Mouse (Mus musculus): ENCODE measurements around the gene Plekhg2. TPM values are rescaled to one million over a fixed set of nuclear protein-coding genes. Genes with fewer than 3 reads are reported as not detected.
A peak's percentile ranks its signal among the peaks of the same experiment; 100 is the strongest.

The Plekhg2 gene
- total and polyA plus RNA-seq, 3 experiments, result 10.4 to 16.3 (median 14.3) TPM

DNA sequence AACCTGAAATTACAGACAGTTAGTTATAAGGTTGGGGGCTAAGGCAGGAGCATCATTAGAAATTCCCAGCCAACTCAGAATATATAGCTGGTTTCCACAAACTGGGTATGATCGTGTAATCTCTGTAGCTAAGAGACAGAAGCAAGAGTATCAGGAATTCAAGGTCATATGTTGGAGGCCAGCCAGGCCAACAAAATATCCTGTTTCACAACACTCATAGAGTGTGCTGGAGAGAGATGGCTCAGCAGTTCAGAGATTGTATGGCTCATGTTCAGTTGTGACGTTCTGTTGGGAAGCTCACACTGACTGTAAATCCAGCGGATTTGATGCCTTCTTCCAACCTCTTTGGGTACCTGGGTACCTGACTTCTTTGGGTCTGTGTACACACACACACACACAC is 24.7 kb downstream of the Plekhg2 start:
- DNase-seq, result no peak
- Histone ChIP-seq H3K79me2 (replicated peaks; ENCODE audit: control insufficient read depth, insufficient read depth, low read length) (0 out of 2 replicates have a peak, but pooled peaks cover 3% of the 10 kb centered on the region), H3K9ac (ENCODE audit: low read depth, low read length) (no peak overlapping the region; the same call in 1 of the 2 replicates), H3K36me3 (ENCODE audit: control insufficient read depth, insufficient read depth, low read length) (peaks cover 5% of the 10 kb centered on the region; the same call in 1 of the 2 replicates), H3K4me1 (ENCODE audit: control insufficient read depth, insufficient read depth, low read length) (peaks cover 6% of the 10 kb centered on the region), H3K27ac (no peak overlapping the region), H3K4me3 (no peak overlapping the region), H3K27me3 (ENCODE audit: control insufficient read depth, insufficient read depth, low read length) (no peaks in the 10 kb centered on the region)
- WGBS, result 29% methylated on average over 3 of the region's 3 CpGs
- TF ChIP-seq EP300 (IDR thresholded peaks at IDR 0.05; ENCODE audit: insufficient read depth, low read depth, low read length) (no peak), POLR2A (IDR thresholded peaks at IDR 0.05; ENCODE audit: insufficient read depth, low read depth, low read length) (no peak), CTCF (IDR thresholded peaks at IDR 0.05) (no peak)
- intact Hi-C loops (cut with DNase I), result no loop called here

GRCm38 (mm10) chr7:28344637-28345036 is 27.8 kb downstream of the Plekhg2 start:
- Histone ChIP-seq H3K36me3 (ENCODE audit: control insufficient read depth, insufficient read depth, low read length) (no peaks in the 10 kb centered on the region), H3K9ac (ENCODE audit: low read depth, low read length) (no peak overlapping the region; the same call in 1 of the 2 replicates), H3K4me3 (no peak overlapping the region), H3K4me1 (ENCODE audit: control insufficient read depth, insufficient read depth, low read length) (peaks cover 1% of the 10 kb centered on the region; the same call in 1 of the 2 replicates), H3K79me2 (replicated peaks; ENCODE audit: control insufficient read depth, insufficient read depth, low read length) (no peaks in the 10 kb centered on the region), H3K27me3 (ENCODE audit: control insufficient read depth, insufficient read depth, low read length) (no peaks in the 10 kb centered on the region), H3K27ac (no peak overlapping the region)
- TF ChIP-seq EP300 (IDR thresholded peaks at IDR 0.05; ENCODE audit: insufficient read depth, low read depth, low read length) (peak; percentile 18; the same call in 1 of the 2 replicates), CTCF (IDR thresholded peaks at IDR 0.05) (peak; percentile 85), POLR2A (IDR thresholded peaks at IDR 0.05; ENCODE audit: insufficient read depth, low read depth, low read length) (no peak)
- intact Hi-C loops (cut with DNase I), result loop anchor here (5.0 kb wide), 1 partner anchor 67 kb away; the partner anchor contains the start of gene Eid2b
- WGBS, result under 1% methylated on average over 4 of the region's 4 CpGs
- peak in 1 of 2 experiments; percentile 69 for DNase-seq

GRCm38 (mm10) chr7:28341381-28341780 is 31.0 kb downstream of the Plekhg2 start:
- peaks cover 3% of the 10 kb centered on the region; the same call in 1 of the 2 replicates for H3K4me1 ChIP-seq (ENCODE audit: control insufficient read depth, insufficient read depth, low read length)
- TF ChIP-seq EP300 (IDR thresholded peaks at IDR 0.05; ENCODE audit: insufficient read depth, low read depth, low read length) (no peak), POLR2A (IDR thresholded peaks at IDR 0.05; ENCODE audit: insufficient read depth, low read depth, low read length) (no peak), CTCF (IDR thresholded peaks at IDR 0.05) (no peak)
- no peak overlapping the region for H3K4me3 ChIP-seq
- H3K27ac ChIP-seq, result no peak overlapping the region
- WGBS, result 32% methylated on average over 7 of the region's 7 CpGs
- intact Hi-C loops (cut with DNase I), result loop anchor here (5.0 kb wide), 1 partner anchor 64 kb away; the partner anchor contains the start of gene Eid2b
- H3K9ac ChIP-seq (ENCODE audit: low read depth, low read length), result no peak overlapping the region
- no peaks in the 10 kb centered on the region for H3K27me3 ChIP-seq (ENCODE audit: control insufficient read depth, insufficient read depth, low read length)
- peaks cover 6% of the 10 kb centered on the region for H3K79me2 ChIP-seq (replicated peaks; ENCODE audit: control insufficient read depth, insufficient read depth, low read length)
- no peak for DNase-seq
- peaks cover 5% of the 10 kb centered on the region; the same call in 1 of the 2 replicates for H3K36me3 ChIP-seq (ENCODE audit: control insufficient read depth, insufficient read depth, low read length)

GRCm38 (mm10) chr7:28339213-28339917 is 33.0 kb downstream of the Plekhg2 start:
- H3K4me1 ChIP-seq (ENCODE audit: control insufficient read depth, insufficient read depth, low read length), result peaks cover 6% of the 10 kb centered on the region
- no peak overlapping the region for H3K9ac ChIP-seq (ENCODE audit: low read depth, low read length)
- H3K79me2 ChIP-seq (replicated peaks; ENCODE audit: control insufficient read depth, insufficient read depth, low read length), result peaks cover 8% of the 10 kb centered on the region
- DNase-seq, result peak; percentile 67 to 75
- peak; percentile 64 for TF ChIP-seq CTCF (IDR thresholded peaks at IDR 0.05)
- no peak for TF ChIP-seq POLR2A (IDR thresholded peaks at IDR 0.05; ENCODE audit: insufficient read depth, low read depth, low read length)
- peak overlapping the region; percentile 90 for H3K27ac ChIP-seq
- intact Hi-C loops (cut with DNase I), result no loop called here
- H3K4me3 ChIP-seq, result peak overlapping the region; percentile 96
- peaks cover 5% of the 10 kb centered on the region; the same call in 1 of the 2 replicates for H3K36me3 ChIP-seq (ENCODE audit: control insufficient read depth, insufficient read depth, low read length)
- WGBS, result 56% methylated on average over 19 of the region's 19 CpGs
- no peaks in the 10 kb centered on the region for H3K27me3 ChIP-seq (ENCODE audit: control insufficient read depth, insufficient read depth, low read length)

GRCm38 (mm10) chr7:28338108-28338998 is 34.0 kb downstream of the Plekhg2 start, which contains the start of gene Supt5:
Gene Supt5 (minus strand): TSS chr7:28338746.
- intact Hi-C loops (cut with DNase I), result loop anchor here (1.0 kb wide), 2 partner anchors 12 to 26 kb away; partner anchors contain the start of genes Rps16 and Timm50

More at GRCm38 (mm10) chr7:28338108-28338998, 34.0 kb downstream of the Plekhg2 start, which contains the start of gene Supt5:
- Histone ChIP-seq H3K4me1 (ENCODE audit: control insufficient read depth, insufficient read depth, low read length) (peaks cover 6% of the 10 kb centered on the region), H3K9ac (ENCODE audit: low read depth, low read length) (peak within 1 kb of the TSS; percentile 93), H3K27me3 (ENCODE audit: control insufficient read depth, insufficient read depth, low read length) (no peaks in the 10 kb centered on the region), H3K79me2 (replicated peaks; ENCODE audit: control insufficient read depth, insufficient read depth, low read length) (peaks cover 10% of the 10 kb centered on the region), H3K27ac (peak within 1 kb of the TSS; percentile 90), H3K36me3 (ENCODE audit: control insufficient read depth, insufficient read depth, low read length) (peaks cover 5% of the 10 kb centered on the region; the same call in 1 of the 2 replicates), H3K4me3 (peak within 1 kb of the TSS; percentile 96)
- DNase-seq, result peak; percentile 97 to 98
- TF ChIP-seq EP300 (IDR thresholded peaks at IDR 0.05; ENCODE audit: insufficient read depth, low read depth, low read length) (peak; percentile 73; the same call in 1 of the 2 replicates), CTCF (IDR thresholded peaks at IDR 0.05) (no peak), POLR2A (IDR thresholded peaks at IDR 0.05; ENCODE audit: insufficient read depth, low read depth, low read length) (peak; percentile 92)
- WGBS, result under 1% methylated on average over 77 of the region's 77 CpGs
